Mouse (Mus musculus) liver, embryonic 11.5 days (tissue): Measurements from ENCODE around the gene BC051142. TPM values are rescaled to one million over a fixed set of nuclear protein-coding genes. Genes with fewer than 3 reads are reported as not detected.

Experiments
- ATAC-seq: fragments of 200-750 bp; cut with Nextera tagmentation; replicated peaks from 2 replicates; pipeline ENCODE4 v1.8.0; 2017; ENCODE audit warnings: moderate number of reproducible peaks, mild to moderate bottlenecking, moderate TSS enrichment, moderate library complexity; ENCODE audit not compliant: low FRiP score
- DNase-seq: peaks from one replicate; pipeline ENCODE4 v3.0.0-alpha.2; 2017; ENCODE audit warnings: low spot score
- H3K27ac ChIP-seq: fragments of 300-500 bp; sonication (generic); 2 replicates; pipeline ENCODE4 v1.5.1; 2014; ENCODE audit warnings: mild to moderate bottlenecking, low read depth, low read length, control low read depth
- H3K27me3 ChIP-seq: fragments of 300-500 bp; sonication (generic); replicated peaks from 2 replicates; pipeline ENCODE4 v1.6.1; 2014; ENCODE audit warnings: low read length, mixed read lengths; ENCODE audit not compliant: control insufficient read depth, insufficient read depth
- H3K36me3 ChIP-seq: fragments of 300-500 bp; sonication (generic); 2 replicates; pipeline ENCODE4 v1.6.1; 2014; ENCODE audit warnings: mild to moderate bottlenecking, low read length, moderate library complexity, mixed read lengths; ENCODE audit not compliant: control insufficient read depth, insufficient read depth
- H3K4me1 ChIP-seq: fragments of 300-500 bp; sonication (generic); replicated peaks from 2 replicates; pipeline ENCODE4 v1.6.1; 2014; ENCODE audit warnings: low read length, mixed read lengths; ENCODE audit not compliant: control insufficient read depth, insufficient read depth
- H3K4me2 ChIP-seq: fragments of 300-500 bp; sonication (generic); 2 replicates; pipeline ENCODE4 v1.6.1; 2014; ENCODE audit warnings: mild to moderate bottlenecking, control low read depth, moderate library complexity
- H3K4me3 ChIP-seq: fragments of 300-500 bp; sonication (generic); 2 replicates; pipeline ENCODE4 v1.5.1; 2014; ENCODE audit warnings: low read depth, low read length, control low read depth
- H3K9ac ChIP-seq: fragments of 300-500 bp; sonication (generic); 2 replicates; pipeline ENCODE4 v1.6.1; 2014; ENCODE audit warnings: low read depth, low read length, control low read depth
- H3K9me3 ChIP-seq: fragments of 300-500 bp; sonication (generic); 2 replicates; pipeline ENCODE4 v1.6.1; 2016; ENCODE audit warnings: low read length, inconsistent platforms, mixed read lengths; ENCODE audit not compliant: control insufficient read depth
- WGBS: fragments of 180-500 bp; shearing (Covaris S2); extraction: QIAGEN DNeasy Blood & Tissue Kit; methylation state at CpG from one replicate; pipeline ENCODE4 v1.1.7; 2014; 5-methylcytosine and 5-hydroxymethylcytosine counted together
- polyA plus RNA-seq: library from polyadenylated mRNA; unstranded; fragments of >200 nt; fragmentation: Nextera tagmentation; extraction: Ambion mirVana; gene quantifications from 2 replicates; pipeline ENCODE4 v1.2.1, GENCODE M21; 2014

The BC051142 gene
- polyA plus RNA-seq, 1 experiment from 2014 or later, result 0.41 TPM

GRCm38 (mm10) chr17:34427597-34427996 is 29.0 kb downstream of the BC051142 start:
- Histone ChIP-seq H3K27me3 (no peaks in the 10 kb centered on the region), H3K4me1 (no peaks in the 10 kb centered on the region), H3K36me3 (no peaks in the 10 kb centered on the region), H3K4me2 (no peak overlapping the region), H3K9ac (no peak overlapping the region), H3K4me3 (no peak overlapping the region), H3K9me3 (no peaks in the 10 kb centered on the region), H3K27ac (no peak overlapping the region)
- ATAC-seq (no peak), DNase-seq (no peak)

- Histone ChIP-seq H3K4me3 (no peak overlapping the region), H3K9me3 (no peaks in the 10 kb centered on the region), H3K27ac (no peak overlapping the region), H3K36me3 (no peaks in the 10 kb centered on the region), H3K9ac (no peak overlapping the region), H3K27me3 (no peaks in the 10 kb centered on the region; the same call in 1 of the 2 replicates), H3K4me1 (no peaks in the 10 kb centered on the region), H3K4me2 (no peak overlapping the region)
- ATAC-seq (no peak), DNase-seq (no peak)
- 50% methylated on average over 4 of the region's 4 CpGs for WGBS
Observed at GRCm38 (mm10) chr17:34437120-34437519, 38.5 kb downstream of the BC051142 start.

- DNase-seq (no peak), ATAC-seq (no peak)
- H3K9me3 ChIP-seq, result no peaks in the 10 kb centered on the region
- no peak overlapping the region for H3K4me3 ChIP-seq
- no peaks in the 10 kb centered on the region for H3K4me1 ChIP-seq
- no peak overlapping the region for H3K4me2 ChIP-seq
- no peak overlapping the region for H3K9ac ChIP-seq
- no peaks in the 10 kb centered on the region for H3K36me3 ChIP-seq
- no peaks in the 10 kb centered on the region; the same call in 1 of the 2 replicates for H3K27me3 ChIP-seq
- 40% methylated on average over 7 of the region's 7 CpGs for WGBS
- no peak overlapping the region for H3K27ac ChIP-seq
Observed at GRCm38 (mm10) chr17:34437606-34438005, 39.0 kb downstream of the BC051142 start.

- Histone ChIP-seq H3K4me2 (no peak overlapping the region), H3K9me3 (no peaks in the 10 kb centered on the region), H3K9ac (no peak overlapping the region), H3K36me3 (no peaks in the 10 kb centered on the region), H3K27me3 (no peaks in the 10 kb centered on the region; the same call in 1 of the 2 replicates), H3K4me1 (no peaks in the 10 kb centered on the region), H3K4me3 (no peak overlapping the region), H3K27ac (no peak overlapping the region)
- WGBS, result 68% methylated on average over 1 of the region's 1 CpGs
- DNase-seq (no peak), ATAC-seq (no peak)
Observed at GRCm38 (mm10) chr17:34438588-34438987, 40.0 kb downstream of the BC051142 start.

GRCm38 (mm10) chr17:34439795-34440194 is 41.2 kb downstream of the BC051142 start:
- DNase-seq, result no peak

GRCm38 (mm10) chr17:34441990-34442389 is 43.4 kb downstream of the BC051142 start:
- Histone ChIP-seq H3K4me3 (no peak overlapping the region), H3K9ac (no peak overlapping the region)
- WGBS, result 85% methylated on average over 7 of the region's 7 CpGs

More at GRCm38 (mm10) chr17:34439795-34440194, 41.2 kb downstream of the BC051142 start:
- H3K27ac ChIP-seq, result no peak overlapping the region
- ATAC-seq, result no peak
- H3K36me3 ChIP-seq, result no peaks in the 10 kb centered on the region
- no peak overlapping the region for H3K9ac ChIP-seq
- H3K4me3 ChIP-seq, result no peak overlapping the region
- H3K4me2 ChIP-seq, result no peak overlapping the region
- H3K9me3 ChIP-seq, result no peaks in the 10 kb centered on the region
- 36% methylated on average over 3 of the region's 3 CpGs for WGBS
- no peaks in the 10 kb centered on the region for H3K4me1 ChIP-seq
- no peaks in the 10 kb centered on the region; the same call in 1 of the 2 replicates for H3K27me3 ChIP-seq

GRCm38 (mm10) chr17:34448473-34449041 is 49.9 kb downstream of the BC051142 start:
- Histone ChIP-seq H3K4me1 (peaks cover 12% of the 10 kb centered on the region; the same call in 1 of the 2 replicates), H3K4me3 (peak overlapping the region; percentile 8; the same call in 1 of the 2 replicates), H3K27ac (peak overlapping the region; percentile 32; the same call in 1 of the 2 replicates), H3K9me3 (no peaks in the 10 kb centered on the region), H3K36me3 (no peaks in the 10 kb centered on the region), H3K27me3 (no peaks in the 10 kb centered on the region), H3K9ac (peak overlapping the region; percentile 25; the same call in 1 of the 2 replicates), H3K4me2 (peak overlapping the region; percentile 51)
- ATAC-seq (peak; percentile 79), DNase-seq (no peak)
- 16% methylated on average over 6 of the region's 6 CpGs for WGBS

More at GRCm38 (mm10) chr17:34441990-34442389, 43.4 kb downstream of the BC051142 start:
- H3K27me3 ChIP-seq, result no peaks in the 10 kb centered on the region; the same call in 1 of the 2 replicates
- no peak overlapping the region for H3K4me2 ChIP-seq
- no peak overlapping the region for H3K27ac ChIP-seq
- H3K36me3 ChIP-seq, result no peaks in the 10 kb centered on the region
- DNase-seq, result no peak
- H3K4me1 ChIP-seq, result no peaks in the 10 kb centered on the region
- no peak for ATAC-seq
- no peaks in the 10 kb centered on the region for H3K9me3 ChIP-seq

- Histone ChIP-seq H3K4me2 (peak overlapping the region; percentile 37), H3K4me3 (no peak overlapping the region), H3K27ac (peak overlapping the region; percentile 29), H3K27me3 (no peaks in the 10 kb centered on the region), H3K36me3 (no peaks in the 10 kb centered on the region), H3K9ac (no peak overlapping the region), H3K4me1 (peaks cover 10% of the 10 kb centered on the region), H3K9me3 (no peaks in the 10 kb centered on the region)
- DNase-seq (no peak), ATAC-seq (no peak)
- 39% methylated on average over 4 of the region's 4 CpGs for WGBS
Observed at GRCm38 (mm10) chr17:34457668-34458067, 59.0 kb downstream of the BC051142 start.

- H3K27me3 ChIP-seq, result no peaks in the 10 kb centered on the region
- H3K36me3 ChIP-seq, result no peaks in the 10 kb centered on the region
- 58% methylated on average over 3 of the region's 3 CpGs for WGBS
- H3K4me3 ChIP-seq, result no peak overlapping the region
- H3K9ac ChIP-seq, result no peak overlapping the region
- no peaks in the 10 kb centered on the region for H3K9me3 ChIP-seq
- H3K27ac ChIP-seq, result no peak overlapping the region
- ATAC-seq (peak; percentile 45; the same call in 1 of the 2 replicates), DNase-seq (no peak)
- peaks cover 10% of the 10 kb centered on the region for H3K4me1 ChIP-seq
- H3K4me2 ChIP-seq, result peak overlapping the region; percentile 8; the same call in 1 of the 2 replicates
Observed at GRCm38 (mm10) chr17:34459255-34459654, 60.6 kb downstream of the BC051142 start.
